Mouse (Mus musculus) heart, postnatal 25 days (tissue): ENCODE results near the gene Dzip1l. TPM values are rescaled to one million over a fixed set of nuclear protein-coding genes. Genes with fewer than 3 reads are reported as not detected.

Experiments
- DNase-seq: peaks from one replicate; pipeline ENCODE4 v3.0.0; 2022; ENCODE audit warnings: low spot score
- intact Hi-C: fragments of 180-260 bp; cut with DNase I; formaldehyde crosslinking; loops from one replicate; pipeline ENCODE4 v1.15.1; 2025
- total RNA-seq, 2 experiments: library from RNA; stranded (reverse); gene quantifications; 2 replicates each; pipeline ENCODE4 v1.2.3; 2021

The Dzip1l gene
- total RNA-seq, 2 experiments from 2014 or later = 4.1 to 4.2 TPM

GRCm38 (mm10) chr9:99707425-99708126, 78.3 kb downstream of the Dzip1l start:
- no peak for DNase-seq
- intact Hi-C loops = no loop called here

GRCm38 (mm10) chr9:99709588-99710248, 80.4 kb downstream of the Dzip1l start:
- DNase-seq = no peak
- intact Hi-C loops = no loop called here

GRCm38 (mm10) chr9:99710297-99710696, 81.0 kb downstream of the Dzip1l start:
- intact Hi-C loops = no loop called here
- DNase-seq = no peak

DNA sequence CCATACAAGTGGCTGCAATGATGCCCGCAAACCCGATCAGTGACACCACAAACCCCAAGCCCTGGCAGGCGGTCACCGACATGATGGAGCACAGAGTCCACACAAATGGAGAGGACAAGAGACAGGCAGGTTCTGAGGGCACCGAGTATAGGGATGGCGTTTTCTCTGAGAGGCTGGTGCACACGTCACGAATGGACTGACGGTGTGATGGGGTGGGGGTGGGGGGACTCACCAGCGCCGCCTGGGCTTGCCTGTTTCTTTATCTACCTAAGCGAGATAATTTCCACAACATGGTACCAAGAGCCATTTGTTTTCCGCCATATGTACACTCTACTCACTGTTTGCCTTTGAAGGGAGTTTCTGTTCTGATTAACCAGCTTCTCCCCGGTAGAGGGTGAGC, 87.8 kb downstream of the Dzip1l start, which contains the start of gene Cldn18:
Gene Cldn18, minus strand, starts transcription at position 134 of the 400 bp plus-strand sequence.
- intact Hi-C loops = no loop called here
- DNase-seq = no peak

Other genes starting within 250 kb of the Dzip1l start
- 1 to 10 TPM; 4.8 to 6.8 TPM for gene Mras, start 192.1 kb upstream of the Dzip1l start, total RNA-seq
- not detected for gene Nme9, start 178.0 kb upstream of the Dzip1l start, total RNA-seq
- gene Armc8, start 60.6 kb upstream of the Dzip1l start, total RNA-seq = 10 to 100 TPM; 21.2 to 22.1 TPM
- gene Dbr1, start 53.7 kb upstream of the Dzip1l start, total RNA-seq = 1 to 10 TPM; 6.5 to 6.8 TPM
- gene A4gnt, start 17.0 kb upstream of the Dzip1l start, total RNA-seq = not detected
- under 1 TPM in 1 of 2 experiments, not detected in 1; 0.20 TPM for gene Cldn18, start 87.8 kb downstream of the Dzip1l start, total RNA-seq
- not detected for gene Sox14, start 246.7 kb downstream of the Dzip1l start, total RNA-seq